Mouse (Mus musculus) frontal cortex, postnatal 25 days (tissue): Measurements from ENCODE around the gene Mrpl58.
A peak's percentile ranks its signal among the peaks of the same experiment; 100 is the strongest.
"Not testable (repeated sequence)": the region's sequence is repeated elsewhere in the genome, so short reads cannot be mapped to it uniquely, and the experiment has no call there.

Experiments used
- DNase-seq, 2 experiments: peaks; one replicate each; pipeline ENCODE4 v3.0.0; 2022; ENCODE audit warnings: low spot score in 2 of 2

Mrpl58 gene

DNA sequence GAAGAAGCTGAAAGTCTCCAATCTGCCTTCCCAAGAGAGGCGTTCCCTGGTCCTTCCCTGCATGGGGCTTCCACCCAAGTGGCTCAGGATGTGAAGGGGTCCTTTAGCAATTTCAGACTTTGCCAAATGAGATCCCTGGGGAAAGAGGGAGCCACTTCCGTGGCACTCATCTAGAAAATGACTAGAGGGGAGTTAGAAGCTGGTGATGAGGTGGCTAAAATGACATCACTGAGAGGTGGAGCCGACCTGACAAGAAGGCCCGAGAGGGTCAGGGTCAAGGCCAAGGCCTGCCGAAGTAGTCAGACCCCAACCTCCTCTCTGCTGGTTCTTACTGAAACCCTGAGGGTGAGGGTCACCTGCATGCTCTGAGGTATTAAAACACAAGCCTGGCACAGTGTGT, 20.7 kb upstream of the Mrpl58 start:
- DNase-seq: no peak

DNA sequence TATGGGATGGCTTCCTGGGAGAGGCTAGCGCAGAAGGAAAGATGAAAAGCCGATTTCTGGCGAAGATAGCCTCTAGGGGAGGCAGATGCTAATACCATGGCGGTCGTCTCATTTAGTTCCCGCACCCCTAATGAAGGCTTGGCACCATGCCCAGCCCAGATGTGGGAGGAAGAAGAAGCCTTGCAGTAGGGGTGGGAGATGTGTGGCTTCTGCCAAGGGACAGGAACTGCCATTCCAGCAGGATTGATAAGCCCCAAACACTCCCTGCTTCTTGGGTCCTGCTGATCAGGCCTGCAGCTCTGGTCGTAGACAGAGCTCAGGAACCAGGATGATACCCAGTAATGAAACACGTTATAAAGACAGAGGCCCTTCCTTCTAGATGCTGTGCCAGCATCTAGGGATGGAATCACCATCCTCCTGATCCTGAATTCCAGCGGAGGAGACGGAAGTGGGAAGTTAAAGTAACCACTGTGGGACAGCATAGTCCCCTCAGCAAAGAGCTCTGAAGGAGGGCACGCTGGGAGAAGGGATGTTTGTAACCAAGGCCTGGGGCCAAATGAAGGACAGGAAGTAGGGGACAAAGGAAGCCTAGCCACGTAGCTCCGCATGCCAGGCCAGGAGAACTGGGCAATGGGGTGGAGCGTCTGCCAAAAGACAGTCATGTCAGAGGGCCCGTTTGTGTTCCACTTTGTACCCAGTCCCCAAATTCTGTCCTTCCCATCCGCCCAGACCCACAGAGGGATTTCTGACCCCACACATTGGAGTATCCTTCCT, 19.7 kb upstream of the Mrpl58 start:
- DNase-seq: peak in 1 of 2 experiments; percentile 41

DNA sequence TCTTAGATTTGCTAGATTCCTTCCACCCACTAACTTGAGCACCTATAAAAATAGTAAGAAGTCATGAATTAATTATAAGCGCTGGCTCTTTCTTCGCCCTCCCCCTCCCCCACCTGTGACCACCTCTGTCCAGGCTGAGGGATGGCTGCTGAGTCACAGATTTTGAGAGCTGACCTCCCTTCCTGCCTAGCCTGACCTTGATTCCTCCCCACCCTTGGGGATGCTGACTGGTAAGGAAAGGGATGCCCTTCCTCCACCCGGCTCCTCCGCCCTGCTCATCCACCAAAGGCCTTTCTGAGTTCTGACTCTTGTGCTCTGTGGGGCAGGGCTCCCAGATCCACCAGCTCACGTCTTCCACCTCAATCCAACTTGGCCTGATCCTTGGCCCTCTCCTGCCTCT, 19.0 kb upstream of the Mrpl58 start:
- DNase-seq: no peak

DNA sequence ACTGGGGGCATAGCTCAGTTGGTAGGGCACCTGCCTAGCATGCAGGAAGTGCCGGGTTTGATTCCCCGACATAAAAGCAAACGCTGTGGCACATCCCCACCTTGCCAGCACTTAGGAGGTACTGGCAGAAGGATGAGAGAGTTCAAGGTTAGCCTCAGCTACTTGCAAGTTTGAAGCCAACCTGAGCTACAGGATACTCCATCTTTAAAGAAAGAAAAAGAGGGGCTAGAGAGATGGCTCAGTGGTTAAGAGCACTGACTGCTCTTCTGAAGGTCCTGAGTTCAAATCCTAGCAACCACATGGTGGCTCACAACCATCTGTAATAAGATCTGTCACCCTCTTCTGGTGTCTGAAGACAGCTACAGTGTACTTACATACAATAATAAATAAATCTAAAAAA, 16.7 kb upstream of the Mrpl58 start:
- not testable (repeated sequence) for DNase-seq

DNA sequence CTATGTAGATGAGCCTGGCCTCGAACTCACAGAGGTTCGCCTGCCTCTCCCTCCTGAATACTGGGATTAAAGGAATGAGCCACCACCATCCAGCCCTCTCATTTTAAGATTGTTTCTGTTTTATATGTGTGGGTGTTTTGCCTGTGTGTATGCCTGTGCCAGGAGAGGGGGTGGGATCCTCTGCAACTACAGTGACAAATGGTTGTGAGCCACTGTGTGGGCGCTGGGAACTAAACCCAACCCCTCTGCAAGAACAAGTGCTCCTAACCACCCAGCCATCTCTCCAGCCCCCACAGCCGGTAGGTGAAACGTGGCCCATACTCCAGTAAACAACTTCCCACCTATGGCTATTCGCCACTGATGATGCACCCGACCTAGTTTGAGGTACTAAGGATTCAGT, 12.2 kb upstream of the Mrpl58 start:
- DNase-seq: no peak

GRCm38 (mm10) chr11:115393721-115394325, 9.7 kb upstream of the Mrpl58 start:
- no peak for DNase-seq

- no peak for DNase-seq
These were observed 5.5 kb upstream of the Mrpl58 start for GRCm38 (mm10) chr11:115398085-115398484.

GRCm38 (mm10) chr11:115400126-115400525, 3.4 kb upstream of the Mrpl58 start:
- no peak for DNase-seq

- DNase-seq: no peak
These were observed 2.7 kb upstream of the Mrpl58 start for GRCm38 (mm10) chr11:115400630-115401391.

- no peak for DNase-seq
These were observed 2.2 kb downstream of the Mrpl58 start for GRCm38 (mm10) chr11:115405723-115406122.

GRCm38 (mm10) chr11:115406858-115407401, 3.4 kb downstream of the Mrpl58 start:
- no peak for DNase-seq

- DNase-seq: no peak
These were observed 4.8 kb downstream of the Mrpl58 start for GRCm38 (mm10) chr11:115408266-115408920.

- no peak for DNase-seq
These were observed 6.0 kb downstream of the Mrpl58 start for GRCm38 (mm10) chr11:115409556-115409955.

- DNase-seq: peak; percentile 85 to 89
These were observed 16.1 kb downstream of the Mrpl58 start, which contains the start of the genes Atp5h and Kctd2 for GRCm38 (mm10) chr11:115419531-115420237. Atp5h (minus strand) TSS chr11:115419962. Kctd2 (plus strand) TSS chr11:115420128.

DNA sequence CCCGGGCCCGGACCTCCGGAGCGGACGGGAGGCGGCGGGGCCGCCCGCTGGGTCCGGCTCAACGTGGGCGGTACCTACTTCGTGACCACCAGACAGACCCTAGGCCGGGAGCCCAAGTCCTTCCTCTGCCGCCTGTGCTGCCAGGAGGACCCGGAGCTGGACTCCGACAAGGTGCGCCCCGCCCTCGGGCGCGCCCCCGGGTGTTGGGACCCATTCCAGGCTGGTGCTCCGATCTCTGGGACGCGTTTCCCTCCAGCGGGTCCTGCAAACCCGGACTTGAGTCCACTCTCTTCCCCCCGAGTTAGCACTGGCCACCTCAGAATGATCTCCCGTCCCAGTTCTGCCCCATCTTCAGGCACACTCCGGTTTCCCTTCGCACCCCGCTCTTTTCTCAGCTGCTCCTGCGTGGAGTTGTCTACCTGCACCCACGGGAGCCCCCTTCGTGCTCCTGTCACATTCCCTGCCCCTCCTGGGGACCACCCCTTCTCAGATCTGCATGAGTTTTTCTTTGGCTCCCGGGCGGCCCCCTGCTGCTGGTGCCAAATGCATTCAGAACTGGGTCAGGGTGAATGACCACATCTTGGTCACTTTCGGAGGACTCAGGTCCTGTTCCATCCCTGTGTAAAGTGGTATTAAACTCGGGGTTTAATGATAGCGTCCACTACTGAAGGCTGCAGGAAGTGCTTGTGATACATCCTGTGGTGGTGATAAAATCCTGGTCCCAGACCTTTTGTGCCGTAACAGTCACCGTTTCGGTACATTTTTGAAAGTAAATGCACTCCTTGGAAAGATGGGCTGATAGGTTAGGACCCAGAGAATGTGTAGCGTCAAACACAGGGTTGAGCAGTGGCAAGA, 17.0 kb downstream of the Mrpl58 start:
- peak; percentile 40 to 47 for DNase-seq

- no peak for DNase-seq
These were observed 17.8 kb downstream of the Mrpl58 start for GRCm38 (mm10) chr11:115421328-115421727.

DNA sequence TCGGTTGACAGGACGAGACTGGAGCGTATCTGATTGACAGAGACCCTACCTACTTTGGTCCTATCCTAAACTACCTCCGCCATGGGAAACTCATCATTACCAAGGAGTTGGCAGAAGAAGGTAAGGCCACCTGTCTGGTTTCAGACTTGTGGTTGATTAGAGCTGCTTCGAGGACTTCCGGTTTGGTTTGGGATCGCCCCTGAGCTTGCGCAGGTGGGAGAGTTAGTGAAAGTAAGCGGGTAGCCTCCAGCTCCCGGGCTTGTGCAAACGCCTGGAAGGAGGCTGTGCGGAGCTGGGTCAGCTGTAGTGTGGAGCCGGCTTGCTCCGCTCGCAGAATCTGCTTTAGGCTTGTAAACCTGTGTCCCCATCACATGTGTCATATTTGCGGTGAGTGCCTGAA, 18.4 kb downstream of the Mrpl58 start:
- DNase-seq: no peak

GRCm38 (mm10) chr11:115423091-115423490, 19.5 kb downstream of the Mrpl58 start:
- DNase-seq: no peak

DNA sequence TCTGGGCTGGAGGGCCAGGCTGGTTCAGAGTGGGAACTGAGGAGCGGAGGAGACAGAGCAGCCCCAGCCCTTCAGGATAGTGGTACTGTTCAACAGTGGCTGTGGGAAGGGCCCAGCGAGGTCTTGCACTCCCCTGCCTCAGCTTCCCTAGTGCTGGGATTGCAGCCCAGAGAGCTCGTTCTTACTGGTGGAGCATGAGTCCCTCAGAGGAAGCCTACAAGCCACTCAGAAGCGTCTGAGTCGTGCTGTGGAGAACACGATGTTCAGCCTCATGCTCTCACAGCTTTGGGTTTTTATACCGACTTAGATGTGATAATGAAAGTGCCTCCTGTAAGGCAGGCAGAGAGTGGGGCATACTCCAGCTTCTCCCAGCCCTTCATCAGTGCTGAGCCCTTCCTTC, 21.1 kb downstream of the Mrpl58 start:
- no peak for DNase-seq

- no peak for DNase-seq
These were observed 22.1 kb downstream of the Mrpl58 start for GRCm38 (mm10) chr11:115425671-115426070.
